Mouse (Mus musculus): ENCODE measurements around the gene Slc16a4. TPM values are rescaled to one million over a fixed set of nuclear protein-coding genes. Genes with fewer than 3 reads are reported as not detected.
A peak's percentile ranks its signal among the peaks of the same experiment; 100 is the strongest.
"Not testable (repeated sequence)": the region's sequence is repeated elsewhere in the genome, so short reads cannot be mapped to it uniquely, and the experiment has no call there.

Gene Slc16a4
- total and polyA plus RNA-seq, 3 experiments, result 0.04 to 0.65 TPM; not detected in 1

DNA sequence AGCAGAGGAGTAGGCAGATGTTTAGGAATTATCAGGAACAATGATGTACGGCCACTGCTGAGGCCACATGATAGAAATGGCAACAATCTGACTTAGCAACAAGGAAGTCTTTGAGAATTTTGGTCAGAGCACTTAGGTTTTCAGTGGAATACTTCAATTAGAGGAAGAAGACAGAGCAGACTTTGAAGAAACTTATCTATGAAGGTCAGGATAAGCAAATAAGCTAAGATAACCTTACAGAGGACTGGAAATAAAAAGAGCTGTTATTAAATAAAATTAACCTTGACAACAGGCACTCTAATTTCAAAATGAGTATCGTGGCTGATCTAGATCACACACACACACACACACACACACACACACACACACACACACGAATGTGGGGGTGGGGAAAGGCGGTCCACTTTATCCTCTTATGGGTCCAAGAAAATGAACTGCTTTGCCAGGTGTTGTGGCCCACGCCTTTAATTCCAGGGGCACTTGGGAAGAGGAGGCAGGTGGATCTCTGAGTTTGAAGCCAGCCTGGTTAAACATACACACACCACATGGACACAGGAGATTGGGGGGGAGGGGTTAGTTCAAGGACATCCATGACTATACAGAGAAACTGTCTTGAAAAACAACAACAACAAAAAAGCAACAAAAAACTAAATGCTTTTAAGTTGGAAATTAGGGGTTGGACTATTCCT lies 4.8 kb downstream of the Slc16a4 start:
- no peaks in the 10 kb centered on the region for H3K79me2 ChIP-seq (ENCODE audit: control insufficient read depth, insufficient read depth, low read length, poor library complexity)
- no peak overlapping the region for H3K4me3 ChIP-seq (ENCODE audit: control insufficient read depth in 1 of 2, insufficient read depth in 1 of 2, low read depth in 2 of 2, low read length in 2 of 2)
- peak; percentile 21 for DNase-seq (ENCODE audit: low read depth, low spot score)
- TF ChIP-seq MXI1 (IDR thresholded peaks at IDR 0.05; ENCODE audit: low read depth, low read length) (no peak), HCFC1 (IDR thresholded peaks at IDR 0.05; ENCODE audit: low read depth, low read length) (no peak), GATA1 (IDR thresholded peaks at IDR 0.05; ENCODE audit: low read depth, low read length) (peak; percentile 72), MYB (IDR thresholded peaks at IDR 0.05; ENCODE audit: low read depth, low read length) (no peak), ZKSCAN1 (IDR thresholded peaks at IDR 0.05; ENCODE audit: low read depth, low read length) (no peak), GABPA (IDR thresholded peaks at IDR 0.05; ENCODE audit: low read depth, low read length) (no peak), TBP (IDR thresholded peaks at IDR 0.05; ENCODE audit: low read depth, low read length) (no peak), CTCF (IDR thresholded peaks at IDR 0.05 in 2 of 3, conservative IDR thresholded peaks at IDR 0.05 in 1 of 3; ENCODE audit: control insufficient read depth in 1 of 3, insufficient read depth in 1 of 3, low read depth in 2 of 3, low read length in 3 of 3, poor library complexity in 1 of 3, severe bottlenecking in 1 of 3) (no peak), NRF1 (IDR thresholded peaks at IDR 0.05; ENCODE audit: insufficient read depth, low read depth, low read length, poor library complexity, severe bottlenecking) (no peak), RCOR1 (IDR thresholded peaks at IDR 0.05; ENCODE audit: low read depth, low read length) (no peak), SMC3 (IDR thresholded peaks at IDR 0.05; ENCODE audit: low read depth, low read length) (no peak), POLR2AphosphoS2 (IDR thresholded peaks at IDR 0.05; ENCODE audit: low read length) (no peak), MAFK (IDR thresholded peaks at IDR 0.05; ENCODE audit: borderline replicate concordance, low read depth, low read length) (no peak), RAD21 (IDR thresholded peaks at IDR 0.05; ENCODE audit: low read depth, low read length) (no peak), JUND (IDR thresholded peaks at IDR 0.05; ENCODE audit: low read depth, low read length) (no peak), ELF1 (IDR thresholded peaks at IDR 0.05; ENCODE audit: low read depth, low read length) (0 out of 2 replicates have a peak, but pooled peaks have one; percentile 30), EP300 (IDR thresholded peaks at IDR 0.05; ENCODE audit: low read depth in 1 of 2, low read length in 2 of 2) (peak; percentile 32 to 66; a peak in 3 of 4 replicates), TCF12 (IDR thresholded peaks at IDR 0.05; ENCODE audit: low read depth, low read length) (peak; percentile 54; the same call in 1 of the 2 replicates)
- peaks cover 0 to 13% of the 10 kb centered on the region in 2 experiments; a peak in 2 of 4 replicates for H3K36me3 ChIP-seq (ENCODE audit: control insufficient read depth in 1 of 2, insufficient read depth in 2 of 2, low read length in 2 of 2)
- H3K27me3 ChIP-seq (ENCODE audit: control insufficient read depth in 1 of 2, insufficient read depth in 2 of 2, low read length in 2 of 2), result no peaks in the 10 kb centered on the region
- no peaks in the 10 kb centered on the region for H3K9me3 ChIP-seq (replicated peaks; ENCODE audit: insufficient read depth, low read length)
- H3K27ac ChIP-seq (ENCODE audit: control insufficient read depth, low read depth, low read length), result no peak overlapping the region
- H3K4me1 ChIP-seq (ENCODE audit: control insufficient read depth in 1 of 2, insufficient read depth in 2 of 2, low read length in 2 of 2), result peaks cover 2 to 7% of the 10 kb centered on the region in 2 experiments; a peak in 3 of 4 replicates
- H3K9ac ChIP-seq (ENCODE audit: control insufficient read depth, low read depth, low read length, poor library complexity, severe bottlenecking), result no peak overlapping the region

DNA sequence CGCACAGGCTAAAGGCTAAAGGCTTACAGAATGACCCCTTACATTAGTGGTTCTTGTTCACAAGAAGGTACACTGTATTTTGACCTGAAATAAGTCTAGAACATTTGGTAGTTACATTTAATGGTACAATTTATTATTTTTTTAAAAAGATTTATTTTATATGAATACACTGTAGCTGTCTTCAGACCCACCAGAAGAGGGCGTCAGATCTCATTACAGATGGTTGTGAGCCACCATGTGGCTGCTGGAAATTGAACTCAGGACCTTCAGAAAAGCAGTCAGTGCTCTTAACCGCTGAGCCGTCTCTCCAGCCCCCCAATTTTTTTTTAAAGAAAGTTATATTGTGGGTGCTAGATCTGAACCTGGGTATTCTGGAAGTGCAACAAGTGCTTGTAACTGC lies 5.9 kb downstream of the Slc16a4 start:
- peaks cover 0 to 13% of the 10 kb centered on the region in 2 experiments; a peak in 2 of 4 replicates for H3K36me3 ChIP-seq (ENCODE audit: control insufficient read depth in 1 of 2, insufficient read depth in 2 of 2, low read length in 2 of 2)
- H3K9me3 ChIP-seq (replicated peaks; ENCODE audit: insufficient read depth, low read length); H3K4me3 ChIP-seq (ENCODE audit: control insufficient read depth in 1 of 2, insufficient read depth in 1 of 2, low read depth in 2 of 2, low read length in 2 of 2); H3K9ac ChIP-seq (ENCODE audit: control insufficient read depth, low read depth, low read length, poor library complexity, severe bottlenecking); H3K4me1 ChIP-seq (ENCODE audit: control insufficient read depth in 1 of 2, insufficient read depth in 2 of 2, low read length in 2 of 2); DNase-seq (ENCODE audit: low read depth, low spot score); H3K27me3 ChIP-seq (ENCODE audit: control insufficient read depth in 1 of 2, insufficient read depth in 2 of 2, low read length in 2 of 2); H3K79me2 ChIP-seq (ENCODE audit: control insufficient read depth, insufficient read depth, low read length, poor library complexity); H3K27ac ChIP-seq (ENCODE audit: control insufficient read depth, low read depth, low read length): not testable (repeated sequence)
- peak in 1 of 3 experiments; percentile 12; a peak in 1 of 6 replicates for TF ChIP-seq CTCF (IDR thresholded peaks at IDR 0.05 in 2 of 3, conservative IDR thresholded peaks at IDR 0.05 in 1 of 3; ENCODE audit: control insufficient read depth in 1 of 3, insufficient read depth in 1 of 3, low read depth in 2 of 3, low read length in 3 of 3, poor library complexity in 1 of 3, severe bottlenecking in 1 of 3)

Measured in MEL (cell line).